9 mouse cellular contexts compared by ENCODE assay signal in genomic region chr9:69517387-69518035, GRCm38 (mm10).
DNase-seq lines count a peak whose midpoint lies in the region; ATAC-seq and TF ChIP-seq lines count a peak whose summit lies in the region.
"Had no signal": no experiment of that assay in that cellular context is flagged by ENCODE, and none has a peak within 500 bp of the region (broad histone marks: within the 10 kb centered on the region; RNA-seq: fewer than 3 reads in every experiment).

No protein-coding gene starts in this region.

- no peak for TF ChIP-seq EP300 in heart, adult 2 months (IDR thresholded peaks at IDR 0.05; ENCODE audit: insufficient read depth, low read depth, low read length)

- 56% methylated on average over 20 of the region's 20 CpGs for WGBS in heart, embryonic 13.5 days
- WGBS in heart, adult 2 months = 46% methylated on average over 20 of the region's 20 CpGs
- 79% methylated on average over 20 of the region's 20 CpGs for WGBS in liver, embryonic 11.5 days

- no peaks in the 10 kb centered on the region for H3K79me2 ChIP-seq in heart, adult 2 months (replicated peaks; ENCODE audit: control insufficient read depth, insufficient read depth, low read length)

- intact Hi-C loops in heart, adult 2 months (cut with DNase I) = no loop called here

- no peak for TF ChIP-seq POLR2A in heart, adult 2 months (IDR thresholded peaks at IDR 0.05; ENCODE audit: insufficient read depth, low read depth, low read length)

- peak overlapping the region; percentile 43; the same call in 1 of the 2 replicates for H3K4me2 ChIP-seq in heart, embryonic 13.5 days
- H3K4me2 ChIP-seq in liver, embryonic 11.5 days = no peak overlapping the region

- no peak for DNase-seq in heart, adult 2 months
- peak; percentile 60 to 64 for DNase-seq in frontal cortex, postnatal 10 days (ENCODE audit: low spot score in 2 of 2)
- DNase-seq in layer of hippocampus, adult 9-11 months = peak; percentile 87
- DNase-seq in lung, postnatal 14 days = peak; percentile 23
- DNase-seq in thymus, postnatal 36 days = no peak
- no peak for DNase-seq in liver, embryonic 11.5 days (ENCODE audit: low spot score)
- no peak for DNase-seq in cerebellum, adult 9-10 months

- TF ChIP-seq CTCF in heart, adult 2 months (IDR thresholded peaks at IDR 0.05) = no peak

- H3K9me3 ChIP-seq in heart, embryonic 13.5 days = no peaks in the 10 kb centered on the region
- H3K9me3 ChIP-seq in liver, embryonic 11.5 days (ENCODE audit: control insufficient read depth, low read length) = no peaks in the 10 kb centered on the region
- H3K9me3 ChIP-seq: G1E had no signal

- H3K4me3 ChIP-seq in heart, embryonic 13.5 days = no peak overlapping the region
- no peak overlapping the region for H3K4me3 ChIP-seq in heart, adult 2 months
- no peak overlapping the region for H3K4me3 ChIP-seq in liver, embryonic 11.5 days (ENCODE audit: low read depth, low read length)

- H3K27me3 ChIP-seq in heart, embryonic 13.5 days (replicated peaks) = peaks cover 5% of the 10 kb centered on the region; the same call in 1 of the 2 replicates
- H3K27me3 ChIP-seq in heart, adult 2 months (ENCODE audit: control insufficient read depth, insufficient read depth, low read length) = no peaks in the 10 kb centered on the region
- H3K27me3 ChIP-seq in liver, embryonic 11.5 days (replicated peaks; ENCODE audit: control insufficient read depth, insufficient read depth, low read length) = no peaks in the 10 kb centered on the region

- H3K36me3 ChIP-seq in heart, embryonic 13.5 days = no peaks in the 10 kb centered on the region
- H3K36me3 ChIP-seq in heart, adult 2 months (ENCODE audit: control insufficient read depth, insufficient read depth, low read length) = no peaks in the 10 kb centered on the region
- H3K36me3 ChIP-seq in liver, embryonic 11.5 days (ENCODE audit: control insufficient read depth, insufficient read depth, low read length) = no peaks in the 10 kb centered on the region
- H3K36me3 ChIP-seq: G1E had no signal

- H3K27ac ChIP-seq in heart, embryonic 13.5 days (replicated peaks) = no peak overlapping the region
- H3K27ac ChIP-seq in heart, adult 2 months = no peak overlapping the region
- H3K27ac ChIP-seq in liver, embryonic 11.5 days (ENCODE audit: low read depth, low read length) = no peak overlapping the region

- no peak for ATAC-seq in heart, embryonic 13.5 days (ENCODE audit: extremely low read depth, insufficient number of reproducible peaks, low FRiP score, low TSS enrichment)
- no peak for ATAC-seq in liver, embryonic 11.5 days (replicated peaks; ENCODE audit: low FRiP score)

- H3K9ac ChIP-seq in heart, embryonic 13.5 days = no peak overlapping the region
- H3K9ac ChIP-seq in heart, adult 2 months (ENCODE audit: low read depth, low read length) = no peak overlapping the region
- no peak overlapping the region for H3K9ac ChIP-seq in liver, embryonic 11.5 days (ENCODE audit: low read depth, low read length)

- H3K4me1 ChIP-seq in heart, embryonic 13.5 days = peaks cover 9% of the 10 kb centered on the region
- H3K4me1 ChIP-seq in heart, adult 2 months (ENCODE audit: control insufficient read depth, insufficient read depth, low read length) = no peaks in the 10 kb centered on the region
- no peaks in the 10 kb centered on the region for H3K4me1 ChIP-seq in liver, embryonic 11.5 days (replicated peaks; ENCODE audit: control insufficient read depth, insufficient read depth, low read length)

Comparison
In these comparisons a context has a peak if more than half of its experiments do, and no peak if none do; other contexts are left out.
1. DNase-seq: peak in frontal cortex, postnatal 10 days (2 of 2), layer of hippocampus, adult 9-11 months (single experiment) and lung, postnatal 14 days (single experiment); none in heart, adult 2 months (0 of 2), thymus, postnatal 36 days (0 of 2), liver, embryonic 11.5 days (single experiment) and cerebellum, adult 9-10 months (single experiment).